Mouse (Mus musculus): ENCODE results near the gene Gm10375. TPM values are rescaled to one million over a fixed set of nuclear protein-coding genes. Genes with fewer than 3 reads are reported as not detected.
"Not testable (repeated sequence)": the region's sequence is repeated elsewhere in the genome, so short reads cannot be mapped to it uniquely, and the experiment has no call there.

Gene Gm10375
- total RNA-seq (2021) = not detected in 2 replicates
- long read RNA-seq = 0 reads

DNA sequence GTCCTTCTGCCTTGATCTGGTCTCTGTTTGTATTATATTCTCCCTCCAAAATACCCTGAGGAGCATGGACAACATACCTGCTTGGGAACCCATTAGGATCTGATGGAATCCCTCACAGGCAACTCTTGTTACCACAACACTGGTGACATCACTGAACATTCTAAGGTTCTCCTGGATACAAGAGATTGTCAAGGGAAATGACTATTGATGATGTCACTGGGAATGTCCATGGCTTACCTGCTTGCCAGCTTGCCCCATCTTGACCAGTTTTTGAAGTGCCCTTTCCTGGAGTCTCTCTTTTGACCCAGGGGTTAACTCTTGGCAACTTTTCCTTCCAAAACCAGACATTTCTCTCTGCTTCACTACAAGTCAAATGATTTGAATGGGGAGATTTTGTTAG lies at the start of gene Gm10375:
Gene Gm10375, minus strand, starts transcription at position 101 of the 400 bp plus-strand sequence.
- DNase-seq = not testable (repeated sequence)

DNA sequence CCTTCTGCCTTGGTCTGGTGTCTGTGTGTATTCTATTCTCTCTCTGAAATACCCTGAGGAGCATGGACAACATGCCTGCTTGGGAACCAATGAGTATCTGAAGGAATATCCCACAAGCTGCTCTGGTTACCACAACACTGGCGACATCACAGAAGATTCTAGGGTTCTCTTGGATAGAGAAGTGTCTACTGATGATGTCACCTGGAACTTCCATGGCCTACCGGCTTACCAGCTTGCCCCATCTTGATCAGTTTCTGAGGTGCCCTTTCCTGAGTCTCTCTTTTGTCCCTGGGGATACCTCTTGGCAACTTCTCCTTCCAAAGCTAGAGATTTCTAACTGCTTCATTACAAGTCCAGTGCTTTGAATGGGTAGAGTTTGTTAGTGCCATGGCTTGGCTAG lies 28.8 kb downstream of the Gm10375 start, which contains the start of gene Gm17654:
Gene Gm17654, minus strand, starts transcription at position 101 of the 400 bp plus-strand sequence.
- DNase-seq = not testable (repeated sequence)

DNA sequence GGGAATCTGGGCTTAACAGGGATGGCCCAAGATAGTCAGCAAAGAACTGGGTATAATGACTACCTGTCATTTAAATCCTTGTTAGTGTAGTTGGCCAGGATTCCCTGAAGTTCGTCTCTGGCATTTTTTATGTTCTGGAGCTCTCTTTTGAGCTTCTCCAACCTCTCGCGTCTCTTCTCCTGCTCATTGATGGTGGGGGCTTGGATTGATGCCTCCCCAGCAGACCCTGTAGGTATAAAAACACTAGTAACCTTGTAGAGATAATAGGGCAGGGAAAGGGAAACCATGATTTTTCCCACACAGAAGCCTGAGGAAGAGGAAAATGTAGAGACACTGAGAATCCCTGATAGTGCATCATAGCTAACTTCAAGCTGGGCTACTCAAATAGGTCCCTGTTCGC lies 29.8 kb downstream of the Gm10375 start:
- not testable (repeated sequence) for DNase-seq

Other genes with a start within 250 kb of the Gm10375 start
- not detected in 2 replicates for gene Gm8138, start 191.7 kb downstream of the Gm10375 start, total RNA-seq (2021)
- not detected in 2 replicates for gene Gm5799, start 64.4 kb downstream of the Gm10375 start, total RNA-seq (2021)
- gene Gm17654, start 28.9 kb downstream of the Gm10375 start, total RNA-seq (2021) = not detected in 2 replicates
- not detected in 2 replicates for gene Gm8165, start 69.2 kb upstream of the Gm10375 start, total RNA-seq (2021)
- 1.00 and 1.5 TPM in 2 replicates for gene Gm7324, start 89.8 kb upstream of the Gm10375 start, total RNA-seq (2021)
- gene Gm16506, start 119.5 kb upstream of the Gm10375 start, total RNA-seq (2021) = not detected in 2 replicates
- not detected in 2 replicates for gene Gm6526, start 139.9 kb upstream of the Gm10375 start, total RNA-seq (2021)
- gene Gm8180, start 176.7 kb upstream of the Gm10375 start, total RNA-seq (2021) = not detected in 2 replicates

All from adrenal gland, postnatal 25 days (tissue).